Mouse (Mus musculus): Measurements from ENCODE around the gene Lrrfip1. TPM values are rescaled to one million over a fixed set of nuclear protein-coding genes. Genes with fewer than 3 reads are reported as not detected.

Lrrfip1 gene
- polyA plus RNA-seq, 1 experiment: 13.8 TPM

GRCm38 (mm10) chr1:91086748-91087147 lies 88.2 kb downstream of the Lrrfip1 start:
- peaks cover 24% of the 10 kb centered on the region for H3K4me1 ChIP-seq (ENCODE audit: control insufficient read depth, insufficient read depth, insufficient read length, low read length)
- H3K4me3 ChIP-seq (ENCODE audit: insufficient read depth, low read depth, low read length): no peak overlapping the region
- no peak overlapping the region for H3K27ac ChIP-seq (replicated peaks; ENCODE audit: low read depth, low read length)

GRCm38 (mm10) chr1:91088027-91088426 lies 89.5 kb downstream of the Lrrfip1 start:
- H3K27ac ChIP-seq (replicated peaks; ENCODE audit: low read depth, low read length): no peak overlapping the region
- H3K4me3 ChIP-seq (ENCODE audit: insufficient read depth, low read depth, low read length): no peak overlapping the region
- peaks cover 30% of the 10 kb centered on the region for H3K4me1 ChIP-seq (ENCODE audit: control insufficient read depth, insufficient read depth, insufficient read length, low read length)

DNA sequence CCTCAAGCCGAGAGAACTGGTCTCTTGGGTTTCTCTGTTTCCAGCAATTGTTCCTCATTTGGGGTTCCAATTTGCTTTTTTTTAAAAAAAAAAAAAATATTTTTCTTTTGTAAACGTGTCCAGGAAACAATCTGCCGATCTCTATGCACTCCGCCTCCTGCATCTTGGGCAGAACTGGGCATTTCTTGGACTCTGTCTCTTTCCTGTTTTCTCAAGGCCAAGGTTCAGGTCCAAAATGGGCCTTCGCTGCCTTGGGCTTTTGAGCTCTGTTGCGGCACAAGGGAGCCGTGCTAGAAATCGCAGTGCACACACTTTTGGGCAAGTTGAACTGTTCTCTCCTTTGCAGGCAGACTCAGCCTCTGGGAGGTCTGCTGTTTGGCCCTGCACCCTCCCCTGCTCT lies 90.4 kb downstream of the Lrrfip1 start:
- Histone ChIP-seq H3K4me3 (ENCODE audit: insufficient read depth, low read depth, low read length) (no peak overlapping the region), H3K27ac (replicated peaks; ENCODE audit: low read depth, low read length) (no peak overlapping the region), H3K4me1 (ENCODE audit: control insufficient read depth, insufficient read depth, insufficient read length, low read length) (peaks cover 30% of the 10 kb centered on the region)

DNA sequence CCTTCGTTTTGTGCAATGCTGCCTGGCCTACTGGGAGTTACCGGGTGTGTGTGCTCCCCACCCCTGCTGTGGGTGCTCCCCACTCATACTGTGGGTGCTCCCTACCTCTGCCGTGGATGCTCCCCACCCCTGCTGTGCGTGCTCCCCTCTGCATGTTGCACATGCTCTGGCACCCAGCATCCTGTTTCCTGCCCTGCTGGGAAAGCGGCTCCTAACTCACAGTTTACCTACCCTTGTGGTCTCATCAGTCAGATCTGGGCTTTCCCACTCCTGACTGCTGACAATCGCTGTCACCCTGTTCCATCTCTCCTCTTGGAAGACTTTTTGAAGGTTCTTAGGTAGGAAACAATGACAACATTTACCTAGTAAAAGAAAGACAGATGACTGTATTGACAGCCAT lies 91.9 kb downstream of the Lrrfip1 start:
- Histone ChIP-seq H3K27ac (replicated peaks; ENCODE audit: low read depth, low read length) (no peak overlapping the region), H3K4me1 (ENCODE audit: control insufficient read depth, insufficient read depth, insufficient read length, low read length) (peaks cover 30% of the 10 kb centered on the region), H3K4me3 (ENCODE audit: insufficient read depth, low read depth, low read length) (no peak overlapping the region)

DNA sequence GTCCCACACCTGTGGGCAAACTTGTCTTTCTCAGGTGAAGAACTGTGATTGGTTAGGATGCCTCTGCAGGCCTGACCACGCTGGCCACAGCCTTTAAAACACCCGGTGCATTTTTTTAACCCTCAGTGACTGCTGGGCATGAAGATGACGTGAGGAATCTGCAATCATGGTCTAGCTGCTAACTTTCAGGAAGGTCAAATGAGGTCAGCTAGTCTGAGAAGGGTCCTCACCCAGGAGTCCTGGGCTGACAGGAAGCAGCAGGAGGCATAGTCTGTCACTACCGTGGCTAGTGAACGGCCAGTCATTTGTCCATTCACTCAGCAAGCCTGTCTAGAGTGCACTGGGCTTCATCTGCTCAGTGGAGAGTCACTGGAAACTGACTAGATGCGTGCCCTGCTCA lies 93.9 kb downstream of the Lrrfip1 start:
- Histone ChIP-seq H3K4me1 (ENCODE audit: control insufficient read depth, insufficient read depth, insufficient read length, low read length) (peaks cover 33% of the 10 kb centered on the region), H3K27ac (replicated peaks; ENCODE audit: low read depth, low read length) (no peak overlapping the region), H3K4me3 (ENCODE audit: insufficient read depth, low read depth, low read length) (no peak overlapping the region)

DNA sequence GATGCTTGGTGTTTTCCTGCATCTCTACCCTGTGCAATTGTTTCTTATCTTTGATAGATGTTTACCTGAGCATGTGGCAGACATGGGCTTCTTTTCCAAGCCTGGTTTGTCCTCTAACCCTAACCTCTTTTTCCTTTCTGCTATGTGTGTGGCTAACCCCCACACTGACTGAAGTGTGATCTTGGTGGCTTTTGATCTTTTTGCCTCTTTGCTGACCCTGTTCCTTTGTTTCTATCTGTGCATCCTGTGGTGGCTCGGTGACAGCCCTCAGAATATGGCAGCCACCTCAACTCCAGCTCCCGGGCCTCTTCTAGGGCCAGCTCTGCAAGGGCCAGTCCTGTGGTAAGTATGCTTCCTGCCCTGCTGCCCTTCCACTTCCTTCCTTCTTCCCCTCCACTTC lies 94.8 kb downstream of the Lrrfip1 start:
- Histone ChIP-seq H3K4me3 (ENCODE audit: insufficient read depth, low read depth, low read length) (no peak overlapping the region), H3K4me1 (ENCODE audit: control insufficient read depth, insufficient read depth, insufficient read length, low read length) (peaks cover 28% of the 10 kb centered on the region), H3K27ac (replicated peaks; ENCODE audit: low read depth, low read length) (no peak overlapping the region)

DNA sequence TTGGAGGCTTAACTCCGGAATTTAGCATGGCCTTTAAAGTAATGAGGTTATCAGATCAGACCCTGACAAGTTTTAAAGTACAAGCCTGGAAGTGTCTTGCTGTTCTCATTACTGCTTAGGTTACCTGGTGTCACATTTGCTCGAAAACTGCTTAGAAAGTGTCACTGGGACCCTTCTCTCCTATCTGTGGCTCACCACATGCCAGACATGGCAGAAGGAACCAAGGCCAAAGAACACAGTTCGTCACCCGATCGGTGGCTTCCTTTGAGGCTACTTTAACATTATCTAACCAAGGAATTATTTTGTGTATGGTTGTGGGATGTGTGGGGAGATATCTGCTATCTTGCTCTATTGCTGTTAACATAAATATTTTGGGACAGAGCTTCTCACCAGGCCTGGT lies 95.5 kb downstream of the Lrrfip1 start:
- Histone ChIP-seq H3K4me1 (ENCODE audit: control insufficient read depth, insufficient read depth, insufficient read length, low read length) (peaks cover 24% of the 10 kb centered on the region), H3K4me3 (ENCODE audit: insufficient read depth, low read depth, low read length) (no peak overlapping the region), H3K27ac (replicated peaks; ENCODE audit: low read depth, low read length) (no peak overlapping the region)

- Histone ChIP-seq H3K4me3 (ENCODE audit: insufficient read depth, low read depth, low read length) (no peak overlapping the region), H3K4me1 (ENCODE audit: control insufficient read depth, insufficient read depth, insufficient read length, low read length) (peaks cover 19% of the 10 kb centered on the region), H3K27ac (replicated peaks; ENCODE audit: low read depth, low read length) (no peak overlapping the region)
Measured at GRCm38 (mm10) chr1:91095258-91095657, 96.7 kb downstream of the Lrrfip1 start.

DNA sequence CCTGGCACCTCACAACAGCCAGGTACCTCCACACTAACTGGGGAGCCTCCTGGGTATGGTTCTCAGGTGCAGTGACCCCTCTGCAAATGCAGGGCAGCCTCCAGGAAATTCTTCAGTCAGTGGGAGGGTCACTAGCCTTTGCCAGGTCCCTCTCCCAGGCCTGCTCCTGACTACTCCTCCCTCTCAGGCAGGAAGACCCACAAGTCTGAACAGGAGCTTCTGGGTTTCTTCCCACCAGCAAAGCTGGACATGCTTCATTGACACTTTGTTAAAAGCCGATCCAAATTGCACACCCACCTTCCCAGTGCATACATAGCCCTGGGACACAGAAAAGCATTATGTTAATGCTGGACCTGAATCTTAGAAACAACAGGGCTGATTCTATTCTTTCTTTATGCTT lies 97.3 kb downstream of the Lrrfip1 start:
- Histone ChIP-seq H3K4me1 (ENCODE audit: control insufficient read depth, insufficient read depth, insufficient read length, low read length) (peaks cover 15% of the 10 kb centered on the region), H3K27ac (replicated peaks; ENCODE audit: low read depth, low read length) (no peak overlapping the region), H3K4me3 (ENCODE audit: insufficient read depth, low read depth, low read length) (no peak overlapping the region)

GRCm38 (mm10) chr1:91096490-91096889 lies 98.0 kb downstream of the Lrrfip1 start:
- H3K4me1 ChIP-seq (ENCODE audit: control insufficient read depth, insufficient read depth, insufficient read length, low read length): peaks cover 12% of the 10 kb centered on the region
- no peak overlapping the region for H3K27ac ChIP-seq (replicated peaks; ENCODE audit: low read depth, low read length)
- H3K4me3 ChIP-seq (ENCODE audit: insufficient read depth, low read depth, low read length): no peak overlapping the region

- Histone ChIP-seq H3K27ac (replicated peaks; ENCODE audit: low read depth, low read length) (no peak overlapping the region), H3K4me1 (ENCODE audit: control insufficient read depth, insufficient read depth, insufficient read length, low read length) (peaks cover 3% of the 10 kb centered on the region; the same call in 1 of the 2 replicates), H3K4me3 (ENCODE audit: insufficient read depth, low read depth, low read length) (no peak overlapping the region)
Measured at GRCm38 (mm10) chr1:91097283-91097834, 98.8 kb downstream of the Lrrfip1 start.

GRCm38 (mm10) chr1:91098887-91099286 lies 100.3 kb downstream of the Lrrfip1 start:
- no peak overlapping the region for H3K27ac ChIP-seq (replicated peaks; ENCODE audit: low read depth, low read length)
- no peak overlapping the region for H3K4me3 ChIP-seq (ENCODE audit: insufficient read depth, low read depth, low read length)
- peaks cover 3% of the 10 kb centered on the region; the same call in 1 of the 2 replicates for H3K4me1 ChIP-seq (ENCODE audit: control insufficient read depth, insufficient read depth, insufficient read length, low read length)

GRCm38 (mm10) chr1:91101709-91102440 lies 103.3 kb downstream of the Lrrfip1 start:
- H3K4me1 ChIP-seq (ENCODE audit: control insufficient read depth, insufficient read depth, insufficient read length, low read length): no peaks in the 10 kb centered on the region
- no peak overlapping the region for H3K27ac ChIP-seq (replicated peaks; ENCODE audit: low read depth, low read length)
- H3K4me3 ChIP-seq (ENCODE audit: insufficient read depth, low read depth, low read length): no peak overlapping the region

DNA sequence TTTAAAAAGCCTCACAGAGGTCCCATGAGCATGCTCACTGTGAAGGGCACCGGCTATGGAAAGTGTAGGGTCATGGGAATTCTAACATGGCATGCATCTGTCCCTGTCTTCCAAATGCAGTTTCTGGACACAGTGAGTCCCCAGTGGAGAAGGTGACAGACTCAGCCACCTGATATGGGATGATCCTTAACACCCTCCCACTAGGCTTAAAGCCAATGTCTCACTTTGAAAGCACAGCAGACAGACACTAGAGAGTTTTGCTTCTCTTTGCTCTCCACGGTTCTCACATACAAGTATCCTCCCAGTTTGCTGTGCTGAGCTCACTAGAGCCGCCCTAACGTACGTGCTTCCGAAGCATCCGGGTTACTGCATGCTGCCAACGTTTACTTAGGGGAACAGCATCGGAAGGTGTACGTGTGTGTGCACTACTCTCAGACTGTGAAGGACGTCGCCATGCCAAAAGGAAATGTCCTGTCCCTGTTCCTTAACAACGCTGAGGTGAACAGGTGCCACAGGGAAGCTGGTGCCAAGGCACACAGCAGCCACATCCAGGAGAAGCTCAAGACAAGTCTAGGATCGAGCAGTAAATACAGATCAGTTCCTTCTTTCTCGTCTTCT lies 104.9 kb downstream of the Lrrfip1 start:
- no peaks in the 10 kb centered on the region for H3K4me1 ChIP-seq (ENCODE audit: control insufficient read depth, insufficient read depth, insufficient read length, low read length)
- H3K27ac ChIP-seq (replicated peaks; ENCODE audit: low read depth, low read length): no peak overlapping the region
- no peak overlapping the region for H3K4me3 ChIP-seq (ENCODE audit: insufficient read depth, low read depth, low read length)

DNA sequence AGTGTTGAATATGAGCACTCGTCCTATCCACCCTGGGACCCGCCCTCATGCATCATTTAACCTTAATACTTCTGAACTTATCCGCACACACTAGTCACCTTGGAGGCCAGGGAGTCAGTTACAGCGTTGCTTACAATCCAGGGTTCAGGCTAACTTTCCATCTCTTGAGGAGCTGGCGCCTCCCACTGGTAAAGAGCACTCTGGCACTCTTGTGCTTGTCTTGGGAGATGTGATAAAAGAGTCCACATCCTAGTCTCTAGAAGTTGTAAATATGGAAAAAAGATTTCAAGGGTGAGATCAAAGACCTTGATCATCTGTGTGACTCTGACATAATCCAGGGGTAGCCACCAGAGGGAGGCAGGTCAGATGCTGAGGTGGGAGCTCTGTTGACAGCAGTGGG lies 109.0 kb downstream of the Lrrfip1 start:
- H3K4me3 ChIP-seq (ENCODE audit: insufficient read depth, low read depth, low read length): no peak overlapping the region
- no peaks in the 10 kb centered on the region for H3K4me1 ChIP-seq (ENCODE audit: control insufficient read depth, insufficient read depth, insufficient read length, low read length)
- no peak overlapping the region for H3K27ac ChIP-seq (replicated peaks; ENCODE audit: low read depth, low read length)

GRCm38 (mm10) chr1:91109302-91109701 lies 110.8 kb downstream of the Lrrfip1 start:
- Histone ChIP-seq H3K27ac (replicated peaks; ENCODE audit: low read depth, low read length) (no peak overlapping the region), H3K4me1 (ENCODE audit: control insufficient read depth, insufficient read depth, insufficient read length, low read length) (no peaks in the 10 kb centered on the region), H3K4me3 (ENCODE audit: insufficient read depth, low read depth, low read length) (no peak overlapping the region)
